Mouse (Mus musculus) spleen, adult 18-20 months (tissue): ENCODE measurements around the gene Syt16.

ENCODE experiments used
- DNase-seq, 2 experiments: peaks; one replicate each; pipeline ENCODE4 v3.0.0; 2022; ENCODE audit warnings: mixed read lengths in 2 of 2

Gene Syt16

GRCm38 (mm10) chr12:73997297-73998127, at the start of gene Syt16:
Gene Syt16 (plus strand): TSS chr12:73997661.
- no peak for DNase-seq

GRCm38 (mm10) chr12:73948415-73948814, 49.0 kb upstream of the Syt16 start:
- no peak for DNase-seq

- DNase-seq = peak in 1 of 2 experiments; percentile 11
Observed at GRCm38 (mm10) chr12:73949318-73950058, 48.0 kb upstream of the Syt16 start.

- DNase-seq = peak; percentile 20 to 23
Observed at GRCm38 (mm10) chr12:73952879-73953278, 44.6 kb upstream of the Syt16 start.

- no peak for DNase-seq
Observed at GRCm38 (mm10) chr12:73953420-73954186, 43.9 kb upstream of the Syt16 start.

- no peak for DNase-seq
Observed at GRCm38 (mm10) chr12:73954785-73955184, 42.7 kb upstream of the Syt16 start.

- DNase-seq = no peak
Observed at GRCm38 (mm10) chr12:73957676-73958075, 39.8 kb upstream of the Syt16 start.

- no peak for DNase-seq
Observed at GRCm38 (mm10) chr12:73958830-73959229, 38.6 kb upstream of the Syt16 start.

GRCm38 (mm10) chr12:73964291-73965281, 32.9 kb upstream of the Syt16 start, which contains the start of gene Snapc1:
Gene Snapc1 (plus strand): TSS chr12:73964481.
- DNase-seq = peak; percentile 93 to 98

GRCm38 (mm10) chr12:73969142-73969541, 28.3 kb upstream of the Syt16 start:
- DNase-seq = no peak

- no peak for DNase-seq
Observed at GRCm38 (mm10) chr12:73974584-73974983, 22.9 kb upstream of the Syt16 start.

DNA sequence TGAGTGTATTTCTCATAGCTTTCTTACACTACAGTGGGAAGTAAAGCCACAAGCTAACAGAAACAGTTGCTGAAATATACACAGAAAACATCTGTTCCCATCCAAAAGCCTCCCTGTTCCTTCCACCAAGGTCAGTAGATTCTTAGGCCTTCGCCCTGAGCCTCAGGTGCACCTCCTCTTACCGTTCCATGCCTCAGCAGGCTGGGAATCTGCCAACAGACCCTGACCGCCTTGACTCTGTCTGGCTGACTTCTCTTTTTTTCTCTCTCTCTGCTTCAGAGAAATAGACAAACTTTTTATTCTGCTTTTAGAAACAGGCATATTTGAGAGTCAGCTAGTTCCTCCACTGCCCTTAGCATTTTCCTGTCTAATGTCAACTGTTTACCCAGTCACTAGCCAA, 19.3 kb upstream of the Syt16 start:
- no peak for DNase-seq

DNA sequence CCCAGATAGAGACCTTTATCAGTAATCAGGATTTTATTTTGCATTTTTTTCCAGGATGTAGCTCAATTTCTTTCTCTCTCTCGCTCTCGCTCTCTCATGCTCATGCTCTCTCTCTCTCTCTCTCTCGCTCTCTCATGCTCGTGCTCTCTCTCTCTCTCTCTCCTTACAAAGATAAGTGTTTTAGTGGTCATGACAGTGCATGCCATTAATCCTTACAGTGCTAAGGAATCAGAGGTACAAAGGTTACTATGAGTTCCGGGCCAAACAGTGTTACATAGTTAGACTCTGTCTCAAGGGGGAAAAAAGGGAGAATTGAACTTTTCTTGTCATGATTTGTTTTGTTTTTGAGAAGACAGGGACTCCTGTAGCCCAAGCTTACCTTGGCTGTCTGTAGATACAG, 17.8 kb upstream of the Syt16 start:
- no peak for DNase-seq

DNA sequence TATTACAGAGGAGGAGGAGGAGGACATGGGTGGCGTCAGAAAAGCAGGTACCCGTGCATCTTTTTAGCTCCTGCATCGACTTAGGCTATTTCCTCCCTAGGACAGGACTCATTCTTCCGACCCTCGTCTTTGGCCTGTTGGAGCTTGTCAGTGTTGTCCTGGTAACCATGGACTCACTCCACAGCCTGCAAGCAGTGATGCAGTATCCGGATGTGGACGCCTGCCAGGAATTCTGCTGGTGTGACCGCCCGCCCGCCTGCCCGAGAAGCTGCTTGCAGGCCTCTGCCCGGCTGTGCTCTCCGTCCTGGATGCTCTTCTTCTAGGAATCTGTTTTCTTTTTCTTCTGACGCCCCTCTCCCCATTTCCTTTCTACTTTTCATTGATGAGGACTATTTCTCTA, 14.9 kb upstream of the Syt16 start:
- DNase-seq = no peak

DNA sequence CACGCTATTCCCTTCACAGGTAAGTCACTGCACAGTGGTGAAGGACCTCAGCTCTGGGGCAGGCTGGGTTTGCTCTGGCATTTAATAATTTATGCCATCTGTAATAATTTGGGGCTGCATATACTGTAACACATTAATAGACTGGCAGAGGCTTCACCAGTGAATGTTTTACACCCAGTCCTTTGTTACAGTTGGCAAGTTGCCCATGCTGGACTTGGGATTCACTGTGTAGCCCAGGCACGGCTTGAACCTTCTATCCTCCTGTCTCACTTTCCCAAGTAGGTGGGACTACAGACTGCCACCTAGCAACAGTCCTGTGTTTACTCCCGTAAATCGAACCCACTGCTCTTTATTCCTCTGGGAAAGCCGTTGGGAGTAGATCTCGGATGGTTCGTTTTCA, 11.2 kb upstream of the Syt16 start:
- DNase-seq = no peak

- no peak for DNase-seq
Observed at GRCm38 (mm10) chr12:73988393-73989008, 9.0 kb upstream of the Syt16 start.

DNA sequence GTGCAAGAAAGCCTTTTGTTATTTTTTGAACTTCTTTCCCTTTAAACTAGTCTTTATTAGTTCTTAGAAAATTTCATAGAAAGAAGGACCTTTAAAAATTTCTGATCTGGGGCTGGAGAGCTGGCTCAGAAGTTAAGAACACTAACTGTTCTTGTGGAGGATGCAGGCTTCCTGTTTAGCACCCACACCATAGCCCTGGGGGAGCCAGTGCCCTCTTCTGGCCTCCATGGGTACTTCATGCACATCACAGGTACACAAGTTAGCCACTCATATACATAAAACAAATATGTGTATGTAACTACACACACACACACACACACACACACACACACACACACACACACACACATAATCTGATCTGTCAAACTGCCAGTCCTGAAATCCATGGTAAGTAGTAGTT, 7.9 kb upstream of the Syt16 start:
- peak; percentile 26 to 68 for DNase-seq

DNA sequence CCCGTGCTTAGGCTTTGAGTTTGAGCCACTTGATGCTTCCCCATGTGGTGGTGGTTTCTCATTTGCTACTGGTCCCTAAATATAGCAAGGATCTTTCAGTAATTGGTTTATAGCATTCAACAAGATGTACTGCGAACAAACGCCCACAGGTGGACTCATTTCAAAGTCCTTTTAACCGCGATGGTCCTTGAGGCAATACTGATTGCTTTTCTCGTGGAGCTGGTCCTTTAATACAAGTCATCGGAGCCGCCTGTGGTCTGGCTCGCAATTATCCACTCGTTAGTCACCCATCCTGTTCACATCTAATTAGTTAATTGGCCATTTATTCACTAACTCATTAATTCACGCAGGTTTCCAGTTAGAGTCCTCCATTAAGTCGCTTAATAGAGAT, 560 bp upstream of the Syt16 start:
- no peak for DNase-seq

DNA sequence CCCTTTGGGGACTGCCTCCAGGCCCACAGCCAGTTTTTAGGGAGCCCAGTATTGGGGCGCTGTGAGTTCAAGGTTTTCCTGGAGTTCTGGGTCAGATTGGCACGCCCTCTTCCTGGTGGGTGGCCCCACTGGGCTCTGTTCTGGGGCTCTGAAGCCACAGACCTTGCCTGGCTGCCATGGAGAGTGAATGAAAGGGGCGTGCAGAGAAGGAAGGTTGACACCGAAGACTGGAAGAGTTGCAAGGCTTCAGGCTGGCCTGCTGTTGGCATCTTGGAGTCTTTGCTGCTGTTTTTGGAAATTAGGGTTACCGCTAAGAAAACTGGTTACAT, 631 bp downstream of the Syt16 start:
- no peak for DNase-seq

DNA sequence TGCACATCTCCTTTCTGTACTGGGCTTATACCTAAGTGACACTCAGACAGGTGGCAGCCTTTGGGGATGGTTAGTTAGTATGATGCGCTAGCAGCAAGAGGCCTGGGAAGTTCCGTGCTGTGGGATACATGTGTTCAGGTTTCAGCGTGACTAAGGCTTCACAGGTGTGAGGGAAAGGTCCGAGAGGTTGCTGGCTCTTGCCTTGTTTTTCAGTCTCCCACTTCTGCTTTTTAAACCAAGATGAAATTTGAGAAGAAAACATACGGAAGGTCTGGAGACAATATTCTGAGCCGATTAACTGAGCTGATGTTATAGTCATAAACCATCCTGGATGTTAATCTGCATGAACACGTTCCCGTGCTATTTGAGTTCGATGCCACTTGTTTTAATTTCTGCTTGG, 5.0 kb downstream of the Syt16 start:
- no peak for DNase-seq

DNA sequence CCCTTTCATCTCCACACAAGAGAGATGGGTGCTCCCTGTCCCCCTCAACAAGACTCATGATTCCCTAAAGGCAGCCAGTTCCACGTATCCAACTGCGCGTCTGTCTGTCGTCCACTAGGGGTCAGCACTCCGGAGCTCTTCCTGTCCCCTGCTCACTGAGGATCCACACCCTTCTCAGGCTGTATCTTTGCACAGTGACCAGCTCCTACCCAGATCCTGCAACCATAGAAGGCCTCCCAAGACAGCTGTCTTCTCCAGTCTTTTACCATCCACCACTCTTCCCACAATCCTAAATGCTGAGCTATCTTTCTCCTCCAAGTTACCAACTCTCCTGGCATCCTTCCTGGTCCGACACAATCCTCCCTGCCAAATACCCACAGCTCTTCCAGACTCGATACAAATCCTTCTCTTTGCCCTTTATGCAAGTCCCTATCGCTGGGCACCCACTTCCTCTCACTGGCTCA, 12.0 kb downstream of the Syt16 start:
- DNase-seq = peak in 1 of 2 experiments; percentile 17

DNA sequence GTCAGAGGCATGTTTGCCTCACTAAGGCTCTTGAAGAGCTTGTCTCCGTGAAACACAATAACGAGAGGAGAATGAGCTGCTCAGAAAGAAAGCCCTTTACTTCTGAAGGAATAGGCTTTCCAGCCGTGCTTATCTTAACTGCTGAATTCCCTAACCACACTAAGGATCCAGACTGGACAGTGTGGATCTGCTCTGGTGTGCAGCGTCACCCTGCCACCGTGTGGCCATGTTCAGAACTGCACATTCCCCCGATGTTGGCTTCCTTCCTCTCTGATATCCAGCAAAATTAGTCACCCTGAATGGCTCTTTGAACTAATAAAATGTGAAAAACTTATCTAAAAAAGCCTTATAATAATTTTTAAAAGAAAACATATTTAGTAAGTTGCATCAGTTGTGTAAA, 16.3 kb downstream of the Syt16 start:
- peak in 1 of 2 experiments; percentile 73 for DNase-seq
